Mouse (Mus musculus) G1E (cell line): ENCODE results near the gene Stag2.

Experiments used
- CTCF ChIP-seq: IDR thresholded peaks from 2 replicates; pipeline ENCODE4 v1.5.1; 2012; ENCODE audit warnings: low read depth, low read length, inconsistent platforms, mixed read lengths
- GATA1 ChIP-seq: IDR thresholded peaks from 2 replicates; pipeline ENCODE4 v1.6.1; 2012; ENCODE audit warnings: borderline replicate concordance, low read length, inconsistent platforms, mixed read lengths
- POLR2AphosphoS5 ChIP-seq: IDR thresholded peaks from 2 replicates; pipeline ENCODE4 v1.6.1; 2012; ENCODE audit warnings: low read depth, low read length, inconsistent platforms; ENCODE audit not compliant: insufficient replicate concordance
- TAL1 ChIP-seq: conservative IDR thresholded peaks from 2 replicates; pipeline ENCODE4 v1.6.1; 2012; ENCODE audit warnings: low read depth, low read length, inconsistent platforms, mixed read lengths

DNA sequence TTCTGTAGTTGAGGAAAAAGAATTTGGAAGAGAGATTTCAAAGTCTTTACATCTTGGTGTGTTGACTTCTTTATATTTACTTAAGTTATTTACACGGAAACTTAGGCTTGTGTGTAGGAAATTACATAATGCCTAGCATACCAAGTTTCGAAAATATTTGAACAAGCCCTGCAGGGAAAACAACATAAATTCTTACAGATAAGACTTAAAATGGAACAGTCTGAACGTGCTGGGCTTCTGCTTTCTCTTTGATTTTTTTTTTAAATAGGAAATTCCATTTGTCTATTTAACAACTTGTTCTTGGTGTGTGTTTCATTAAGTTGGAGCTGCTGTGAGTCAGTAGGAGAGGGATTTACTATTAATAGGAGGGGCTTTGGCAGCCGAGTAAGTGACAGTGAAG is 3.9 kb downstream of the Stag2 start:
- TF ChIP-seq CTCF (no peak), TAL1 (no peak), POLR2AphosphoS5 (no peak), GATA1 (no peak)
